Mouse (Mus musculus) heart, adult 2 months (tissue): ENCODE measurements at regions not wholly inside any gene's neighbourhood (a gene's known extent, or its start where the extent isn't known, plus 50 kb on each side); places are given as distances from the start of the nearest gene placed in this dataset.

Experiments used
- CTCF ChIP-seq: fragments of 200-600 bp; IDR thresholded peaks from 2 replicates; pipeline ENCODE4 v1.8.1; 2022; ENCODE audit warnings: antibody characterized with exemption, mild to moderate bottlenecking, moderate library complexity
- EP300 ChIP-seq: fragments of 200-500 bp; IDR thresholded peaks from 2 replicates; pipeline ENCODE4 v1.6.1; 2011; ENCODE audit warnings: low read depth, low read length, control low read depth; ENCODE audit not compliant: insufficient read depth
- POLR2A ChIP-seq: fragments of 200-500 bp; IDR thresholded peaks from 2 replicates; pipeline ENCODE4 v1.6.1; 2011; ENCODE audit warnings: mild to moderate bottlenecking, low read depth, low read length, control low read depth; ENCODE audit not compliant: insufficient read depth

DNA sequence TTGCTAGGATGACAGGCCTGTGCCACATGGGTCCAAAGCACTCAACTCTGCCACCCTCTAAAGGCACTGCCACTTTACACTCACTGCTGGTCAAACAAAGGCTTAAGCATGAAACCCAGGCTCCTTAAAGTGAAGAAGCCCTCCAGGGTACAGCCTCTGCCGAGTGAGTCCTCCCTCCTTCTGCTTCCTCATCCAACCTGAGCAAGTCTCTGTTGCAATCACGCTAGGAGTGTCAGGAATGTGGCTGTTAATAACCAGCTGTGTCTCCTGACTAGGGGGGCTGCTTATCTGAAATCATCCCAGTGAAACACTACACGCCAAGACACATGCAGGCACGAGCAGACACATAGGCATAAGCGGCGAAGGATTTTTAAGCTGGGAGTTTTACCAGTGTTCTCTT lies 99.2 kb upstream of the Jarid2 start:
- TF ChIP-seq POLR2A (no peak), CTCF (no peak), EP300 (no peak)
